Mouse (Mus musculus) cortical plate, adult 2 months (tissue): ENCODE results near the gene Gga2.

ENCODE experiments used
- CTCF ChIP-seq: fragments of 200-500 bp; IDR thresholded peaks from 2 replicates; pipeline ENCODE4 v1.5.1; 2011; ENCODE audit warnings: mild to moderate bottlenecking, control low read depth, low read length; ENCODE audit not compliant: insufficient read depth; ENCODE audit errors: extremely low read depth
- POLR2A ChIP-seq: fragments of 200-500 bp; IDR thresholded peaks from 2 replicates; pipeline ENCODE4 v1.6.1; 2011; ENCODE audit warnings: mild to moderate bottlenecking, low read length, control low read depth; ENCODE audit not compliant: insufficient read depth; ENCODE audit errors: extremely low read depth

DNA sequence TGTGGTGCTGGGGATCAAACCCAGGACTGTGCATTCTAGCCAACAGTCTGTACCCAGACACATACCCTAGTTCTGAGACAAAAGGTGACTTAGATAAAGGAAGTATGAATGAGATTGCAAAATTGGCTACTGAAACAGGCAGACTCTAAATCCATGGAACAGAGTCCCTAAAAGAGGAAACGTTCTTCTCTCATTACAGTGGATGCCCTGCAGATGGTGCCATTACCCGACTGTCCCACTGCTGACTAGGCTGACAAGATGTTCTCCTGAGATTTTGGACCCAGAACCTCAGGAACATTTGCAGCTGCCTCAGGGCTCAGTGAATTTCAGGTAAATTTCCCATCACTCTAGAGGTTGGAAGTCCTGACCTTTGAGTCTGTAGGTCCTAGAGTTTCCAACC lies 13.3 kb upstream of the Gga2 start:
- TF ChIP-seq CTCF = peak; percentile 48
- no peak for TF ChIP-seq POLR2A
